In the genomic region with DNA sequence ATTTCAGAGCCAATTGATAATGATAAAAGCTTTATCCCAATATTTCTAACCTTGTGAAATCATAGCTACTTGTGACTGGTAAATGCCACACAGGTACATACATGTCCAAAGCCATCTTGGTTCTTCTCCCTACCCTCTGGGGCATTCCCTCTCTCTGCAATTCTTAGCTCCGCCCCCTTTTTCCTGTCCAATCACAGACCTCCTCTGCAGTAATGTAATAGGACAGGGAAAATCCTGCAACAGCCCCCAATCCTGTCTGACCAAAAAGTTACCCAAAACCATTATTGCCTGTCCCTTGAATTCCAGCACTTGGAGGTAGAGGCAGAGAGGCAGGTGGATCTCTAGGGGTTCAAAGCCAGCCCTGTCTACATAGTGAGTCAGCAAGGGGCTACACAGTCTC, we compare ENCODE assay signal across 18 mouse cellular contexts.
"Had no signal": no experiment of that assay in that cellular context is flagged by ENCODE, and none has a peak within 500 bp of the region (broad histone marks: within the 10 kb centered on the region; RNA-seq: fewer than 3 reads in every experiment).

No protein-coding gene starts in this region.

- H3K9ac ChIP-seq: liver, embryonic 15.5 days; liver, postnatal 0 days; lung, embryonic 15.5 days; midbrain, embryonic 12.5 days; midbrain, embryonic 15.5 days; neural tube, embryonic 12.5 days; stomach, embryonic 15.5 days had no signal

- DNase-seq: liver, postnatal 0 days; lung, adult 2 months; lung, postnatal 14 days; lung, postnatal 36 days; right cerebral cortex, postnatal 14 days; thymus, adult 2 months; thymus, postnatal 25 days; thymus, postnatal 4 days had no signal

- H3K27me3 ChIP-seq: liver, embryonic 15.5 days; lung, embryonic 15.5 days; megakaryocyte, embryonic 14.5 days; midbrain, embryonic 12.5 days; midbrain, embryonic 15.5 days; neural tube, embryonic 12.5 days; stomach, embryonic 15.5 days had no signal

- ATAC-seq: liver, postnatal 0 days; lung, postnatal 0 days; midbrain, embryonic 15.5 days had no signal

- H3K27ac ChIP-seq: liver, embryonic 15.5 days; lung, embryonic 15.5 days; macrophage; midbrain, embryonic 12.5 days; midbrain, embryonic 15.5 days; neural tube, embryonic 12.5 days; stomach, embryonic 15.5 days; stomach, postnatal 0 days had no signal

- H3K4me3 ChIP-seq: liver, embryonic 15.5 days; lung, embryonic 15.5 days; megakaryocyte, embryonic 14.5 days; midbrain, embryonic 12.5 days; midbrain, embryonic 15.5 days; neural tube, embryonic 12.5 days; stomach, embryonic 15.5 days had no signal

- H3K9me3 ChIP-seq: liver, embryonic 15.5 days; lung, embryonic 15.5 days; megakaryocyte, embryonic 14.5 days; midbrain, embryonic 12.5 days; midbrain, embryonic 15.5 days; neural tube, embryonic 12.5 days; stomach, embryonic 15.5 days had no signal

- H3K4me2 ChIP-seq: liver, embryonic 15.5 days; lung, embryonic 15.5 days; midbrain, embryonic 12.5 days; midbrain, embryonic 15.5 days; neural tube, embryonic 12.5 days; stomach, embryonic 15.5 days had no signal
